Mouse (Mus musculus) heart, postnatal 25 days (tissue): ENCODE results near the gene Akr1b8. TPM values are rescaled to one million over a fixed set of nuclear protein-coding genes. Genes with fewer than 3 reads are reported as not detected.
A peak's percentile ranks its signal among the peaks of the same experiment; 100 is the strongest.
"Not testable (repeated sequence)": the region's sequence is repeated elsewhere in the genome, so short reads cannot be mapped to it uniquely, and the experiment has no call there.

Experiments
- DNase-seq: peaks from one replicate; pipeline ENCODE4 v3.0.0; 2022; ENCODE audit warnings: low spot score
- intact Hi-C: fragments of 180-260 bp; cut with DNase I; formaldehyde crosslinking; loops from one replicate; pipeline ENCODE4 v1.15.1; 2025
- total RNA-seq, 2 experiments: library from RNA; stranded (reverse); gene quantifications; 2 replicates each; pipeline ENCODE4 v1.2.3; 2021

Akr1b8 gene
- 1 to 10 TPM; 3.7 to 3.9 TPM for total RNA-seq

- no peak for DNase-seq
- intact Hi-C loops, result no loop called here
Observed at GRCm38 (mm10) chr6:34353658-34354353, at the start of gene Akr1b8. Gene Akr1b8, plus strand, starts transcription at chr6:34354119.

GRCm38 (mm10) chr6:34304675-34305241 lies 49.2 kb upstream of the Akr1b8 start:
- intact Hi-C loops, result no loop called here
- peak; percentile 15 for DNase-seq

- DNase-seq, result no peak
- intact Hi-C loops, result no loop called here
Observed at GRCm38 (mm10) chr6:34306797-34307196, 47.1 kb upstream of the Akr1b8 start.

- intact Hi-C loops, result no loop called here
- no peak for DNase-seq
Observed at GRCm38 (mm10) chr6:34309526-34309925, 44.4 kb upstream of the Akr1b8 start.

GRCm38 (mm10) chr6:34310023-34310595 lies 43.8 kb upstream of the Akr1b8 start:
- no peak for DNase-seq
- intact Hi-C loops, result loop anchor here (5.0 kb wide), 1 partner anchor 37 kb away; no protein-coding TSS in a partner anchor

GRCm38 (mm10) chr6:34313386-34313785 lies 40.5 kb upstream of the Akr1b8 start:
- intact Hi-C loops, result loop anchor here (5.0 kb wide), 1 partner anchor 34 kb away; no protein-coding TSS in a partner anchor
- DNase-seq, result no peak

GRCm38 (mm10) chr6:34313921-34314320 lies 40.0 kb upstream of the Akr1b8 start:
- DNase-seq, result no peak
- intact Hi-C loops, result loop anchor here (5.0 kb wide), 1 partner anchor 33 kb away; no protein-coding TSS in a partner anchor

- intact Hi-C loops, result loop anchor here (2.0 kb wide), 1 partner anchor 24 kb away; no protein-coding TSS in a partner anchor
- peak; percentile 89 for DNase-seq
Observed at GRCm38 (mm10) chr6:34316854-34317771, 36.8 kb upstream of the Akr1b8 start, which contains the start of gene Akr1b3. Gene Akr1b3, minus strand, starts transcription at chr6:34317478.

GRCm38 (mm10) chr6:34318172-34318571 lies 35.7 kb upstream of the Akr1b8 start:
- intact Hi-C loops, result no loop called here
- no peak for DNase-seq

- intact Hi-C loops, result no loop called here
- no peak for DNase-seq
Observed at GRCm38 (mm10) chr6:34318636-34319035, 35.3 kb upstream of the Akr1b8 start.

GRCm38 (mm10) chr6:34322121-34322520 lies 31.8 kb upstream of the Akr1b8 start:
- intact Hi-C loops, result no loop called here
- DNase-seq, result no peak

- intact Hi-C loops, result no loop called here
- DNase-seq, result no peak
Observed at GRCm38 (mm10) chr6:34331379-34331778, 22.5 kb upstream of the Akr1b8 start.

GRCm38 (mm10) chr6:34331804-34332203 lies 22.1 kb upstream of the Akr1b8 start:
- DNase-seq, intact Hi-C loops: not testable (repeated sequence)

GRCm38 (mm10) chr6:34334673-34335072 lies 19.2 kb upstream of the Akr1b8 start:
- intact Hi-C loops, result no loop called here
- no peak for DNase-seq

- DNase-seq, result no peak
- intact Hi-C loops, result no loop called here
Observed at GRCm38 (mm10) chr6:34337799-34338198, 16.1 kb upstream of the Akr1b8 start.

- intact Hi-C loops, result no loop called here
- no peak for DNase-seq
Observed at GRCm38 (mm10) chr6:34341991-34342390, 11.9 kb upstream of the Akr1b8 start.

GRCm38 (mm10) chr6:34342476-34342875 lies 11.4 kb upstream of the Akr1b8 start:
- intact Hi-C loops, result no loop called here
- DNase-seq, result no peak

- no peak for DNase-seq
- intact Hi-C loops, result no loop called here
Observed at GRCm38 (mm10) chr6:34343426-34343825, 10.5 kb upstream of the Akr1b8 start.

GRCm38 (mm10) chr6:34344135-34344850 lies 9.6 kb upstream of the Akr1b8 start:
- no peak for DNase-seq
- intact Hi-C loops, result no loop called here
